Mouse (Mus musculus) cerebellum, adult 8-10 months (tissue): ENCODE data around the gene Fbxo31.
"Not testable (repeated sequence)": the region's sequence is repeated elsewhere in the genome, so short reads cannot be mapped to it uniquely, and the experiment has no call there.

Source experiments
- DNase-seq: peaks from one replicate; pipeline ENCODE4 v3.0.0; 2022

Fbxo31 gene

GRCm38 (mm10) chr8:121578676-121579451 lies at the start of gene Fbxo31:
TSS of gene Fbxo31 (minus strand) at chr8:121578806.
- peak; percentile 94 for DNase-seq

- no peak for DNase-seq
These were observed 44.4 kb upstream of the Fbxo31 start for GRCm38 (mm10) chr8:121623043-121623442.

GRCm38 (mm10) chr8:121621879-121622278 lies 43.3 kb upstream of the Fbxo31 start:
- DNase-seq: no peak

GRCm38 (mm10) chr8:121620801-121621516 lies 42.4 kb upstream of the Fbxo31 start:
- DNase-seq: no peak

- no peak for DNase-seq
These were observed 40.9 kb upstream of the Fbxo31 start for GRCm38 (mm10) chr8:121619401-121619995.

- DNase-seq: no peak
These were observed 34.8 kb upstream of the Fbxo31 start for GRCm38 (mm10) chr8:121613419-121613818.

GRCm38 (mm10) chr8:121609916-121610315 lies 31.3 kb upstream of the Fbxo31 start:
- no peak for DNase-seq

- no peak for DNase-seq
These were observed 30.6 kb upstream of the Fbxo31 start for GRCm38 (mm10) chr8:121609251-121609650.

- no peak for DNase-seq
These were observed 29.1 kb upstream of the Fbxo31 start for GRCm38 (mm10) chr8:121607661-121608060.

- no peak for DNase-seq
These were observed 25.2 kb upstream of the Fbxo31 start for GRCm38 (mm10) chr8:121603801-121604200.

- peak; percentile 57 for DNase-seq
These were observed 24.3 kb upstream of the Fbxo31 start for GRCm38 (mm10) chr8:121602860-121603259.

GRCm38 (mm10) chr8:121602411-121602810 lies 23.8 kb upstream of the Fbxo31 start:
- DNase-seq: no peak

- DNase-seq: no peak
These were observed 21.2 kb upstream of the Fbxo31 start for GRCm38 (mm10) chr8:121599842-121600241.

- DNase-seq: peak; percentile 83
These were observed 20.3 kb upstream of the Fbxo31 start for GRCm38 (mm10) chr8:121598892-121599291.

GRCm38 (mm10) chr8:121598190-121598589 lies 19.6 kb upstream of the Fbxo31 start:
- DNase-seq: no peak

- not testable (repeated sequence) for DNase-seq
These were observed 18.9 kb upstream of the Fbxo31 start for GRCm38 (mm10) chr8:121597492-121597891.

- DNase-seq: no peak
These were observed 15.4 kb upstream of the Fbxo31 start for GRCm38 (mm10) chr8:121593983-121594382.

- DNase-seq: no peak
These were observed 14.7 kb upstream of the Fbxo31 start for GRCm38 (mm10) chr8:121593293-121593692.

- DNase-seq: no peak
These were observed 12.8 kb upstream of the Fbxo31 start for GRCm38 (mm10) chr8:121591178-121592066.

- DNase-seq: peak; percentile 98
These were observed 11.9 kb upstream of the Fbxo31 start, which contains the start of gene Map1lc3b for GRCm38 (mm10) chr8:121590203-121591177. TSS of gene Map1lc3b (plus strand) at chr8:121590361.

GRCm38 (mm10) chr8:121589205-121589726 lies 10.7 kb upstream of the Fbxo31 start:
- DNase-seq: no peak
